Mouse (Mus musculus) heart, embryonic 16.5 days (tissue): Measurements from ENCODE around the gene Slc3a1. TPM values are rescaled to one million over a fixed set of nuclear protein-coding genes. Genes with fewer than 3 reads are reported as not detected.

Experiments used
- ATAC-seq: fragments of 200-750 bp; cut with Nextera tagmentation; replicated peaks from 2 replicates; pipeline ENCODE4 v1.8.0; 2017; ENCODE audit warnings: moderate number of reproducible peaks; ENCODE audit not compliant: insufficient read depth, low FRiP score; ENCODE audit errors: extremely low read depth
- H3K27ac ChIP-seq: fragments of 300-500 bp; sonication (generic); 2 replicates; pipeline ENCODE4 v1.5.1; 2014; ENCODE audit warnings: mild to moderate bottlenecking, low read length, control low read depth, moderate library complexity
- H3K27me3 ChIP-seq: fragments of 300-500 bp; sonication (generic); 2 replicates; pipeline ENCODE4 v1.6.1; 2014; ENCODE audit warnings: low read length, mixed read lengths; ENCODE audit not compliant: control insufficient read depth, insufficient read depth
- H3K36me3 ChIP-seq: fragments of 300-500 bp; sonication (generic); 2 replicates; pipeline ENCODE4 v1.6.1; 2014; ENCODE audit not compliant: control insufficient read depth, insufficient read depth
- H3K4me1 ChIP-seq: fragments of 300-500 bp; sonication (generic); 2 replicates; pipeline ENCODE4 v1.6.1; 2014; ENCODE audit warnings: low read length, mixed read lengths; ENCODE audit not compliant: control insufficient read depth, insufficient read depth
- H3K4me2 ChIP-seq: fragments of 300-500 bp; sonication (generic); 2 replicates; pipeline ENCODE4 v1.6.1; 2014; ENCODE audit warnings: low read depth, mild to moderate bottlenecking, control low read depth, low read length
- H3K4me3 ChIP-seq: fragments of 300-500 bp; sonication (generic); 2 replicates; pipeline ENCODE4 v1.5.1; 2014; ENCODE audit warnings: mild to moderate bottlenecking, control low read depth, low read length
- H3K9ac ChIP-seq: fragments of 300-500 bp; sonication (generic); 2 replicates; pipeline ENCODE4 v1.6.1; 2014; ENCODE audit warnings: low read length, control low read depth
- H3K9me3 ChIP-seq: fragments of 300-500 bp; sonication (generic); replicated peaks from 2 replicates; pipeline ENCODE4 v1.6.1; 2016; ENCODE audit warnings: low read length; ENCODE audit not compliant: control insufficient read depth
- WGBS: fragments of 180-500 bp; shearing (Covaris S2); extraction: QIAGEN DNeasy Blood & Tissue Kit; methylation state at CpG from one replicate; pipeline ENCODE4 v1.1.7; 2014; 5-methylcytosine and 5-hydroxymethylcytosine counted together
- polyA plus RNA-seq: library from polyadenylated mRNA; unstranded; fragments of >200 nt; fragmentation: Nextera tagmentation; extraction: Ambion mirVana; gene quantifications from 2 replicates; pipeline ENCODE4 v1.2.1, GENCODE M21; 2015

Slc3a1 gene
- polyA plus RNA-seq, 1 experiment from 2014 or later, result 0.26 TPM

DNA sequence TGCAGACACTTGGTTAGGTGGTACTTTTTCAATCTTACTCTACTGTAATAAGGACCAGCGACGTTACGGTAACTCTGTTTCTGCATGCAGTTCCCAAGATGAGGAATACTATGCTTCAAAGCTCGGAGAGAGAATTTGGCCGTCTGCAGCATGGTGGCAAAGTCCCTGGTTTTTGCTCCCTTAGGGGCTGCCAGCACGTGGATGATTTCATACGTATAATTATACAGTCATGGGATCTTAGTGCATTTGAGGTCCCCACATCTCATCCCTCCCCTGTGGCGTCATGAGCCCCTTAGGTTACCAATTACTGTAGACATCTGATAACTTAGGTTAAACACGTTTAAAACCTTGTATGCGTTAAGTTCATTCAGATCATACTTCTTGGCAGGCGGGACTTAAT is 60.2 kb downstream of the Slc3a1 start:
- Histone ChIP-seq H3K4me2 (no peak overlapping the region), H3K27me3 (no peaks in the 10 kb centered on the region), H3K9ac (no peak overlapping the region), H3K4me3 (no peak overlapping the region), H3K9me3 (no peaks in the 10 kb centered on the region), H3K36me3 (no peaks in the 10 kb centered on the region), H3K27ac (no peak overlapping the region), H3K4me1 (peaks cover 28% of the 10 kb centered on the region)
- ATAC-seq, result no peak
- 83% methylated on average over 11 of the region's 11 CpGs for WGBS

DNA sequence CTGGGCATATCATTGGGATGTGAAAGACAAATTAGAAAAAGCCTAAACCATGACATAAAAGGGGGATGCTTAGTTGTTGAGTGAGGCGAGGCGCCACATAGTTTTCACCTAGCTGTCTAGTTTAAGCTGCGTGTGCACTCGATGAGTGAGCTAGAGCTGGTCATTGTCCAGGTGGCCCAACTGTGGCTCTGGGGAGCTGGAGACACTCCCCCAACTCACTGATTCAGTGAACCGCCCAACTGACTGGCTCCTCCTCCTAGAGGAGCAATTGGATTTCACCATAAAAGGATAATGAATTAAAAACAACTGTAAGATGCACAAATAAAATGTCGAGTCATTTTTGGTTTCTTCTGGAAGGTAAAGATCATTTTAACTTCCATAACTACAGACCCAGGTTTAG is 60.8 kb downstream of the Slc3a1 start:
- ATAC-seq, result no peak
- no peak overlapping the region for H3K9ac ChIP-seq
- H3K4me1 ChIP-seq, result peaks cover 28% of the 10 kb centered on the region

DNA sequence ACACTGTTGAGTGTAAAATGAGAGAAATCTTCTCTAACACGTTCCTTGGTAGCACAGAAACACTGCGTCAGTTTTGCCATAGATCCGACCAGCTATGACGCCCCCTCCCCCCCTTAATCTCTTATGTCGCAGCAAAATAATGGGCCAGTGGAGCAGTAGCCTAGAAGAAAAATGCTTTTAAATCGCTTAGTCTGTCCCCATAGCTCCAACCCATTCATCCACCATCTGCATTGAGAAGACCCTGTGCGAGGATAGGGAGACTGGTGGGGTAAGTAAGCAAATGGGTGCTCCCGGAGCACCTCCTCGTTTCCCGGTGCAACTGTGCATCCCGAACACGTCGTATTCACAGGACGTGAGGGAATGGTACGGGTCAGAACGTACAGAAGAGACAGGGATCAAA is 61.4 kb downstream of the Slc3a1 start:
- Histone ChIP-seq H3K27me3 (no peaks in the 10 kb centered on the region), H3K4me1 (peaks cover 28% of the 10 kb centered on the region), H3K4me2 (peak overlapping the region; percentile 78), H3K36me3 (no peaks in the 10 kb centered on the region), H3K9me3 (no peaks in the 10 kb centered on the region), H3K27ac (peak overlapping the region; percentile 85), H3K4me3 (peak overlapping the region; percentile 95), H3K9ac (peak overlapping the region; percentile 86)
- WGBS, result 1% methylated on average over 16 of the region's 16 CpGs
- ATAC-seq, result no peak

More for the DNA sequence above, 60.8 kb downstream of the Slc3a1 start:
- Histone ChIP-seq H3K9me3 (no peaks in the 10 kb centered on the region), H3K4me3 (peak overlapping the region; percentile 95; the same call in 1 of the 2 replicates), H3K4me2 (peak overlapping the region; percentile 78), H3K36me3 (no peaks in the 10 kb centered on the region), H3K27me3 (no peaks in the 10 kb centered on the region), H3K27ac (no peak overlapping the region)
- WGBS, result 56% methylated on average over 6 of the region's 6 CpGs

DNA sequence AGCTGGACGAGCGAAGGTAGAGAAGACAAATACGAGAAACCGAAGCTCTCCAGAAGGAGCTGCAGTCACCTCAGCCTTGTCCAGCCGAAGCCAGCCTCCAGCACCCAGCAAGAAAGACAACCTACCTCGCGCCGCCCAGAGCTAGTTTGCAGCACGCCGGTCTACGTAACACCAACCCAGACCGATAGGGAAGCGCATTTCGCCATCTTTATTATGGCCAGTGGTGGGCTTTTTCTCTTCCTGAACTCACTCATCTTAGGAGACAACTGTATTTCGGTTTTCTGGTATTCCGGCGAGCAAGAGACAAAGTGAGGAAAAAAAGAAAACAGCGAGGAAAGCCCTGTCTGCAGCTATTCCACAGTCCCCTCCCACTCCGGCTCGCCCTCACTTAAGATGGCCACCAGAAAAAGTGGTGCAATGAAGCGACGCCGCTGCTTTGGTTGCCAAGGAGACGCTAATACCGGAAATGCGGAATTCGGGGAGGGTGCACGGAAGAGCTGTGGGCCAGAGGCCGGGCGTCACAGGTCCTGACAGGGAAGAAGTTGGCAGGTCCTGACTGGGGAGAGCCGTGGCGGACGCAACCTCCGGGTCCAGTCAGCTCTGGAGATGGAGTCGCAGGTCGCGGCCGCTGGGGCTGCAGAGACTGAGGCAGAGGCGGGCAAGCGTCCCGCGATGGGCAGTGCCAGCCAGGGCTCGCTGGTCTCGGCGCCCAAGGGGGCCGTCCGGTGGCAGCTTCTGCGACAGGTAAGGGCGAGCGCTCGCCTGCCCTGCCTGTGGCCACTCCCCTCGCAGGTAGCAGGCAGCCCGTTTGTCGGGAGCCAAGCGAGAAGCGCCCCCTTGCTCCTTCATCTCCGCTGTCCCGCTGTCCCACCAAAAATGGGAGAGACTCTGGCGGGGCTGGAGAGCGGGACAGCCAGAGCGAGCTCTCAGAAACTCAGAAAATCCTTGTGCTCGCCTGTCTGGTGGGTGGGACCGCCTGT is 62.2 kb downstream of the Slc3a1 start, which contains the start of the genes Prepl and Camkmt:
Gene Prepl (minus strand): TSS at position 122 of the 980 bp plus-strand sequence.
Gene Camkmt (plus strand): TSS at position 433 of the 980 bp plus-strand sequence.
- Histone ChIP-seq H3K4me2 (peak within 1 kb of the TSS; percentile 92), H3K27me3 (no peaks in the 10 kb centered on the region), H3K4me3 (peak within 1 kb of the TSS; percentile 95), H3K27ac (peak within 1 kb of the TSS; percentile 85), H3K9me3 (no peaks in the 10 kb centered on the region), H3K9ac (peak within 1 kb of the TSS; percentile 89), H3K36me3 (no peaks in the 10 kb centered on the region), H3K4me1 (peaks cover 27% of the 10 kb centered on the region)
- peak; percentile 98 for ATAC-seq
- WGBS, result under 1% methylated on average over 63 of the region's 63 CpGs

DNA sequence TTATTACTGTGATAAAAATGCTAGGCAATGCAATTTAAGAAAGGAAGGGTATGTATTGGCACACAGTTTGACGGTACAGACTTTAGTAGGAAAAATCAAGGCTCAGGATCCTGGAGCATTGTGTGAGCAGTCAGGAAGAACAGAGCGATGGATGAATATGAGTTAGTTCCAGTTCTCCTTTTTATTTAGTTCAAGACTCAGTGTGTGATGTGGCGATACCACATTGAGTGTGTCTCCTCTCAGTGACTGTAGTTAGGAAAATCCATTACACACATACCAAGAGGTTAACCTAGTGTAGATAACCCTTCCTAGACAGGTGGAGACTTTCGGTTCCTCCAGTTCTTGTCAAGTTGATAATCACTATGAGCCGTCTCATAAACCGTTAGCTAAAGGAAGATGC is 63.6 kb downstream of the Slc3a1 start:
- Histone ChIP-seq H3K27me3 (no peaks in the 10 kb centered on the region), H3K36me3 (no peaks in the 10 kb centered on the region), H3K4me3 (no peak overlapping the region; the same call in 1 of the 2 replicates), H3K9ac (no peak overlapping the region), H3K4me1 (peaks cover 17% of the 10 kb centered on the region), H3K27ac (no peak overlapping the region), H3K4me2 (no peak overlapping the region; the same call in 1 of the 2 replicates), H3K9me3 (no peaks in the 10 kb centered on the region)
- ATAC-seq, result no peak
- WGBS, result 85% methylated on average over 6 of the region's 6 CpGs

DNA sequence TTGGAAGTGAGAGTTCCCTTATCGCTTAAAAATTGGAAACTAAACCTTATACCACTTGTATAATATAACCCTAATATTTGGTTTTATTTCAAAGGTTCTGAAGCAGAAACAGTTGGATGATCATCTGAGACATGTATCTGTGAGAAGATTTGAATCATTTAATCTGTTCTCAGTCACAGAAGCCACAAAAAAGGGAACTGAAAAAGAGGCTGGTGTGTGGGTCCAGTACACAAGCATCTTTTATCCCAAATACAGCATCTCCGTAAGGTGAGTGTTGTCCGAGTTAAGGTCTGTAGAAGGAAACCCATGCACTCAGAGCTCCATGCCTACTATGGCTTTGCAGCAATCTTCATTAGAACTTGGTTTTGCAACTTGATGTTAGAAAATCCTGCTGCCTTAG is 68.2 kb downstream of the Slc3a1 start:
- H3K9ac ChIP-seq, result no peak overlapping the region
- H3K27ac ChIP-seq, result no peak overlapping the region
- H3K36me3 ChIP-seq, result peaks cover 18% of the 10 kb centered on the region
- H3K27me3 ChIP-seq, result no peaks in the 10 kb centered on the region
- H3K4me1 ChIP-seq, result peaks cover 2% of the 10 kb centered on the region
- no peak overlapping the region for H3K4me3 ChIP-seq
- no peak overlapping the region for H3K4me2 ChIP-seq
- WGBS, result 86% methylated on average over 3 of the region's 3 CpGs
- no peak for ATAC-seq
- peaks cover 12% of the 10 kb centered on the region for H3K9me3 ChIP-seq

DNA sequence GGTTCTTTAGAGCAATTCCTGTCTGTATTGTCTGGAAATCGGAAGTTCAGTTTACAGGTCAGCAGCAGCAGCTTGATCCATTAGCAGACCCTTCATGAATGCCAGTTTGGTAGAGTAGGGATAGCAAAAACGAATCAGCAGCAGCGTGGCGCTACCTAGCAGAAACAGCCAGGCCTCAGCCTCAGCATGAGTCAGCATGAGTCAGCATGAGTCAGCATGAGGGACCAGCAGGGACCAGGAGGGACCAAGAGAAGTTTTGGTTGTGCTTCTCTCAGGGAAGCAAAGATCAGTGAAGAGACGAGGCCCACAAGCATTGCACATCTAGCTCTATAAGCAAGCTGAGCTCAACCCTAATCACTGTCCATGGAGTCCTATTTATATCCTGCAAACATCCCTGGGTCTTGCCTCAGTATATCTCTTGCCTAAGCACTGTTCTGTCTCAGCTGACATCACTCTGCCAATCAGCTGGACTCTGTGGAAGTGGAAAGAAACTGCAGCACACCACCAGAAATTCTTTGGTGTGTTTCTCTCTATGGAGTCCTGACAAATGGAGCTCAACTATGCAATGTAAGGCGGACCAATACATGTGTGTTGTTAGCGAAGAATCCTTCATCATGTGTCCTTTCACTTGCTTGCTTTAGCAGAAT is 70.6 kb downstream of the Slc3a1 start:
- H3K4me2 ChIP-seq, result no peak overlapping the region
- peaks cover 12% of the 10 kb centered on the region for H3K9me3 ChIP-seq
- H3K27ac ChIP-seq, result no peak overlapping the region
- ATAC-seq, result no peak
- H3K4me3 ChIP-seq, result no peak overlapping the region
- no peaks in the 10 kb centered on the region for H3K27me3 ChIP-seq
- WGBS, result 89% methylated on average over 7 of the region's 7 CpGs
- no peaks in the 10 kb centered on the region for H3K4me1 ChIP-seq
- no peak overlapping the region for H3K9ac ChIP-seq
- peaks cover 18% of the 10 kb centered on the region for H3K36me3 ChIP-seq

DNA sequence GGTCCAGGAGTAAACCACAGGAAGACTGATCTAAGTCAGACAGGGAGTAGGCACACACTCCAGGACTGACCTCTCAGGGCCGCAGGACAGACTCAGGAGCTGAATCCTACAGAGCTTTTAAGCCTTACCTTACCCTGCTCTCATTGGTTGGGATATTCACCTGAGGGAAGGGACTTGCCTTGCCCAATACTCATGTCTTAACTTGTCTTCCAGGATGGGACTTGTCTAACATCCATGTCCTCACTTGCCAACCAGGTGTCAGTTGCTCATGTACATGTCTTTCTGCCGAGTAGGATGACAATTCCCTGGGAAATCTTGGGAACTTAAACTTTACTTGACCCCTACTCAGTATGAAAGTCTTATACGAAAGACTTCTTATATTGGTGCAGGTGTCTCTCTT is 72.1 kb downstream of the Slc3a1 start:
- 87% methylated on average over 3 of the region's 3 CpGs for WGBS
- ATAC-seq, result no peak

DNA sequence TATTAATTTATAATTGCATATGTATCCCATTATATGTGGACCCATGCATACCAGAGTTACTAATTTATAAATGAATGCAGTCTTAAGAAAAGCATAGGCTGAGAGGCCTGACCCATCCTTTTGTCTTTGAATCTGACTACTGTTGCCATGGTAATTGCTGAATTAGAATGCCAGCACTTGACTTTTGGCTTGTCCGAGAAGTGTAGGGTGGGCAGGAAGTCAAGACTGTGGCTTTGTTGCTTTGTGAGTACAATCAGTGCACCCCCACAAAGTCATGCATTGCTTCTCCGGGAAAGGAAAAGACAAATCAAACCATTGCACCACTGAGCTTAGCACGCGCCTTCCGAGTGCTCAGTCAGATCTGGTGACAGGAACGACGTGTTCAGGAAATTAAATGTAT is 73.6 kb downstream of the Slc3a1 start:
- no peaks in the 10 kb centered on the region for H3K4me1 ChIP-seq
- peaks cover 12% of the 10 kb centered on the region for H3K9me3 ChIP-seq
- no peaks in the 10 kb centered on the region for H3K27me3 ChIP-seq
- no peak overlapping the region for H3K9ac ChIP-seq
- no peak overlapping the region for H3K4me2 ChIP-seq
- 80% methylated on average over 7 of the region's 7 CpGs for WGBS
- H3K36me3 ChIP-seq, result peaks cover 18% of the 10 kb centered on the region
- ATAC-seq, result no peak
- H3K27ac ChIP-seq, result no peak overlapping the region
- no peak overlapping the region for H3K4me3 ChIP-seq

More for the DNA sequence above, 72.1 kb downstream of the Slc3a1 start:
- peaks cover 18% of the 10 kb centered on the region for H3K36me3 ChIP-seq
- H3K9ac ChIP-seq, result no peak overlapping the region
- H3K4me1 ChIP-seq, result no peaks in the 10 kb centered on the region
- no peak overlapping the region for H3K4me3 ChIP-seq
- no peaks in the 10 kb centered on the region for H3K27me3 ChIP-seq
- no peak overlapping the region for H3K4me2 ChIP-seq
- peaks cover 12% of the 10 kb centered on the region for H3K9me3 ChIP-seq
- no peak overlapping the region for H3K27ac ChIP-seq
